Mouse (Mus musculus) E14TG2a.4 (cell line): ENCODE results near the gene Slc25a31.
A peak's percentile ranks its signal among the peaks of the same experiment; 100 is the strongest.

Source experiments
- H3K27me3 ChIP-seq: 2 replicates; pipeline ENCODE4 v1.6.1; 2014; ENCODE audit warnings: low read length, control low read depth; ENCODE audit not compliant: insufficient read depth
- H3K36me3 ChIP-seq: 2 replicates; pipeline ENCODE4 v1.6.1; 2014; ENCODE audit warnings: low read length, control low read depth; ENCODE audit not compliant: insufficient read depth
- H3K4me1 ChIP-seq: replicated peaks from 2 replicates; pipeline ENCODE4 v1.6.1; 2014; ENCODE audit warnings: low read depth, low read length, control low read depth
- H3K4me3 ChIP-seq: replicated peaks from 2 replicates; pipeline ENCODE4 v1.5.1; 2014; ENCODE audit warnings: mild to moderate bottlenecking, low read length
- H3K9me3 ChIP-seq: 2 replicates; pipeline ENCODE4 v1.6.1; 2014; ENCODE audit warnings: low read length, control low read depth
- CTCF ChIP-seq: conservative IDR thresholded peaks from 2 replicates; pipeline ENCODE4 v1.5.1; 2014; ENCODE audit warnings: low read length
- NANOG ChIP-seq: IDR thresholded peaks from 2 replicates; pipeline ENCODE4 v1.6.1; 2014; ENCODE audit warnings: borderline replicate concordance, low read length, mixed read lengths
- POU5F1 ChIP-seq: IDR thresholded peaks from 2 replicates; pipeline ENCODE4 v1.6.1; 2014; ENCODE audit warnings: low read length, borderline replicate concordance

Slc25a31 gene

DNA sequence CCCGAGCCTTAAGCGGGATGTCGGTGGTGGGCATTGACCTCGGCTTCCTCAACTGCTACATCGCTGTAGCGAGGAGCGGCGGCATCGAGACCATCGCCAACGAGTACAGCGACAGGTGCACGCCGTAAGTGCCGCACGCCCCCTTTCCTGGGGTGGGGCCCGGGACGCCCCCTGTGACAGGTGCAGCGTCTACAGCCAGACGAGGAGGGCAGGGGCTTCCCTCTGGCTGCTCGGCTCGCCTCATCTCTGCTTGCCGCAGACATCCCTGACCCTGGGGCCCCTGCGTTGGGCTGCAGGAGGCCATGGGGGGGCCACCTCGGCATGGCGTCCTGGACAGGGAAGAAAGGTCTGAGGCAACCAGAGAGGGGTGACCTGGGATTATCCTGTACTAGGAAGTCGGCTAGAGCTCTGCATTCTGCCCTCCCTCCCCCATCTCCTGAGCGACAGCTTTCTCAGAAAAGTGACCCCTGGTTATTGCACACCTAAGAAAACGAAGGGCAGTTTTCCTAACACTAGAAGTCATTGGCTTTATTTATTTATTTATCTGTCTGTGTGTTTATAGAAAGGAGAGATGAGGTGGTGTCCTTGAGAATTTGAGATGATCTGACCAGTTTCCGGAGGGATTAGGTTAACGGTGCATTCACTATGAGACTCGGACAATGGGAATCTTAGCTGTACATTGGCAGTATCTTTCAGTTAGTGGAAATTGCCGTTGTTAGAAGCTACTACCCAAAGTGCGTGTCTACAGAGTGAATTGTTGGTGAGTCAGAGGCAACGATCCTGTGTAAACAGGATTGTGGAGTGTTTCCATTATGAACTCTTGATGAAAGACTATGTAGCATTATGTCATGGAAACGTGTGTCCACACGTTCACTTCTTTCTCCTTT, 37.2 kb downstream of the Slc25a31 start:
- H3K36me3 ChIP-seq: no peaks in the 10 kb centered on the region
- TF ChIP-seq CTCF (no peak), NANOG (no peak), POU5F1 (no peak)
- H3K4me1 ChIP-seq: peaks cover 17% of the 10 kb centered on the region
- H3K27me3 ChIP-seq: peaks cover 38% of the 10 kb centered on the region
- peak overlapping the region; percentile 86 for H3K4me3 ChIP-seq
- peaks cover 7% of the 10 kb centered on the region; the same call in 1 of the 2 replicates for H3K9me3 ChIP-seq

DNA sequence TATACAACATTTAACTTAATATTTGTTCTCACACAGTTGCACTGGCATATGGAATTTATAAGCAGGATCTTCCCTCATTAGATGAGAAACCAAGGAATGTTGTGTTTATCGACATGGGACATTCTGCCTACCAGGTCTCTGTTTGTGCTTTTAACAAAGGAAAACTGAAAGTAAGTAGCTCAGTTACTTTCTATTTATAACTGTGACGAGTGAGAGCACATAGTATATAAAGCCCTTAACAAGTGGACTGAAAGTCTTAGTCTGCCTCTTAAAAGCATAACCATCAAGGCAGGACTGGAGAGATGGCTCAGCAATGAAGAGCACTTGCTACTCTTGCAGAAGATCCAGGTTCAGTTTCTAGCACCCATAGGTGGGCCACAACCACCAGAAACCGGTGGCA, 52.1 kb downstream of the Slc25a31 start:
- Histone ChIP-seq H3K36me3 (no peaks in the 10 kb centered on the region), H3K27me3 (no peaks in the 10 kb centered on the region), H3K4me3 (no peak overlapping the region), H3K4me1 (no peaks in the 10 kb centered on the region), H3K9me3 (no peaks in the 10 kb centered on the region)
- TF ChIP-seq CTCF: no peak
- TF ChIP-seq NANOG: no peak
- TF ChIP-seq POU5F1: no peak

DNA sequence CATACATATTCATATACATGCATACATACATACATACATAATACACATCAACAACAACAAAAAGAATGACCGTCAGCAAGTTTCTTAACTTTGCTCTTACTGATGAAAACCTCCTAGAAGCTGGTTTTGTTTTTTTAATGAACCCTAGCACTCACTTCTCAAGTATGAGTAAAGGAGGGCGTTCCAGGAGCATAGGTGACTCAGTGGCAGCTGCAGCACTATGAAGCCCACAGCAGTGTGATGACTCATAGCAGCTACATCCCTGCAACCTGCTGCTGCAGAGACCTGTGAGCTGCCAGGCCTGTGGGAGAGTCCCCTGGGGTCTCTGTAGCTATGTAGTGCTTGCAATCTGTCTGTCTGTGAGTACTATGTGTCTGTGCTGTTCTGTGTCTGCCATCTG, 52.7 kb downstream of the Slc25a31 start:
- TF ChIP-seq POU5F1 (no peak), CTCF (no peak), NANOG (no peak)
- H3K27me3 ChIP-seq: no peaks in the 10 kb centered on the region
- H3K4me3 ChIP-seq: no peak overlapping the region
- no peaks in the 10 kb centered on the region for H3K4me1 ChIP-seq
- no peaks in the 10 kb centered on the region for H3K9me3 ChIP-seq
- no peaks in the 10 kb centered on the region for H3K36me3 ChIP-seq
